Mouse (Mus musculus) ES-Bruce4 (cell line): ENCODE data around the gene Cyp4f16. TPM values are rescaled to one million over a fixed set of nuclear protein-coding genes. Genes with fewer than 3 reads are reported as not detected.
"Not testable (repeated sequence)": the region's sequence is repeated elsewhere in the genome, so short reads cannot be mapped to it uniquely, and the experiment has no call there.

ENCODE experiments used
- H3K27ac ChIP-seq: 2 replicates; pipeline ENCODE4 v1.5.1; 2012; ENCODE audit warnings: low read length, inconsistent platforms; ENCODE audit not compliant: insufficient read depth
- H3K27me3 ChIP-seq: 2 replicates; pipeline ENCODE4 v1.6.1; 2012; ENCODE audit warnings: mild to moderate bottlenecking, low read length, inconsistent platforms; ENCODE audit not compliant: control insufficient read depth, poor library complexity, insufficient read depth, severe bottlenecking
- H3K36me3 ChIP-seq: 2 replicates; pipeline ENCODE4 v1.6.1; 2012; ENCODE audit warnings: inconsistent platforms, mild to moderate bottlenecking, low read length, moderate library complexity; ENCODE audit not compliant: control insufficient read depth, poor library complexity, insufficient read depth, severe bottlenecking
- H3K4me1 ChIP-seq: one replicate; pipeline ENCODE4 v1.8.1; 2011; ENCODE audit warnings: low read length; ENCODE audit not compliant: control insufficient read depth, insufficient read depth
- H3K4me3 ChIP-seq: 2 replicates; pipeline ENCODE4 v1.5.1; 2011; ENCODE audit warnings: low read depth, mild to moderate bottlenecking, low read length
- H3K9ac ChIP-seq: 2 replicates; pipeline ENCODE4 v1.6.1; 2012; ENCODE audit warnings: low read depth, mild to moderate bottlenecking, inconsistent platforms; ENCODE audit not compliant: poor library complexity, severe bottlenecking
- H3K9me3 ChIP-seq: replicated peaks from 2 replicates; pipeline ENCODE4 v1.6.1; 2012; ENCODE audit warnings: mild to moderate bottlenecking, low read length, inconsistent platforms; ENCODE audit not compliant: control insufficient read depth, poor library complexity, insufficient read depth, severe bottlenecking
- CTCF ChIP-seq: IDR thresholded peaks from one replicate; pipeline ENCODE4 v1.8.1; 2011; ENCODE audit warnings: low read depth, low read length
- EP300 ChIP-seq: IDR thresholded peaks from 2 replicates; pipeline ENCODE4 v1.6.1; 2011; ENCODE audit warnings: low read depth, low read length; ENCODE audit not compliant: insufficient read depth
- POLR2A ChIP-seq: IDR thresholded peaks from one replicate; pipeline ENCODE4 v1.8.1; 2011; ENCODE audit warnings: low read length; ENCODE audit not compliant: insufficient read depth
- polyA plus RNA-seq: library from polyadenylated mRNA; stranded (reverse); fragments of >200 nt; gene quantifications from 2 replicates; pipeline ENCODE4 v1.2.4, GENCODE M21; 2011; ENCODE audit warnings: low read depth; ENCODE audit not compliant: missing spikeins, insufficient read depth, insufficient read length

The Cyp4f16 gene
- polyA plus RNA-seq, 1 experiment = 17.2 TPM

- H3K36me3 ChIP-seq = no peaks in the 10 kb centered on the region; the same call in 1 of the 2 replicates
Measured at GRCm38 (mm10) chr17:32523895-32524294, 12.5 kb upstream of the Cyp4f16 start.

GRCm38 (mm10) chr17:32526341-32526740, 10.0 kb upstream of the Cyp4f16 start:
- H3K9ac ChIP-seq, H3K27ac ChIP-seq, H3K27me3 ChIP-seq, H3K36me3 ChIP-seq, H3K4me1 ChIP-seq, H3K4me3 ChIP-seq, H3K9me3 ChIP-seq: not testable (repeated sequence)

More at GRCm38 (mm10) chr17:32523895-32524294, 12.5 kb upstream of the Cyp4f16 start:
- TF ChIP-seq POLR2A = no peak
- no peak for TF ChIP-seq CTCF
- no peak for TF ChIP-seq EP300
- Histone ChIP-seq H3K4me3 (no peak overlapping the region), H3K9ac (no peak overlapping the region), H3K27ac (no peak overlapping the region), H3K4me1 (no peaks in the 10 kb centered on the region), H3K9me3 (no peaks in the 10 kb centered on the region), H3K27me3 (no peaks in the 10 kb centered on the region)

GRCm38 (mm10) chr17:32527748-32528147, 8.6 kb upstream of the Cyp4f16 start:
- H3K9me3 ChIP-seq = no peaks in the 10 kb centered on the region
- TF ChIP-seq POLR2A (no peak), CTCF (no peak), EP300 (no peak)
- no peak overlapping the region for H3K4me3 ChIP-seq
- H3K4me1 ChIP-seq = no peaks in the 10 kb centered on the region
- no peaks in the 10 kb centered on the region for H3K27me3 ChIP-seq
- no peaks in the 10 kb centered on the region for H3K36me3 ChIP-seq
- H3K9ac ChIP-seq = no peak overlapping the region
- no peak overlapping the region for H3K27ac ChIP-seq

DNA sequence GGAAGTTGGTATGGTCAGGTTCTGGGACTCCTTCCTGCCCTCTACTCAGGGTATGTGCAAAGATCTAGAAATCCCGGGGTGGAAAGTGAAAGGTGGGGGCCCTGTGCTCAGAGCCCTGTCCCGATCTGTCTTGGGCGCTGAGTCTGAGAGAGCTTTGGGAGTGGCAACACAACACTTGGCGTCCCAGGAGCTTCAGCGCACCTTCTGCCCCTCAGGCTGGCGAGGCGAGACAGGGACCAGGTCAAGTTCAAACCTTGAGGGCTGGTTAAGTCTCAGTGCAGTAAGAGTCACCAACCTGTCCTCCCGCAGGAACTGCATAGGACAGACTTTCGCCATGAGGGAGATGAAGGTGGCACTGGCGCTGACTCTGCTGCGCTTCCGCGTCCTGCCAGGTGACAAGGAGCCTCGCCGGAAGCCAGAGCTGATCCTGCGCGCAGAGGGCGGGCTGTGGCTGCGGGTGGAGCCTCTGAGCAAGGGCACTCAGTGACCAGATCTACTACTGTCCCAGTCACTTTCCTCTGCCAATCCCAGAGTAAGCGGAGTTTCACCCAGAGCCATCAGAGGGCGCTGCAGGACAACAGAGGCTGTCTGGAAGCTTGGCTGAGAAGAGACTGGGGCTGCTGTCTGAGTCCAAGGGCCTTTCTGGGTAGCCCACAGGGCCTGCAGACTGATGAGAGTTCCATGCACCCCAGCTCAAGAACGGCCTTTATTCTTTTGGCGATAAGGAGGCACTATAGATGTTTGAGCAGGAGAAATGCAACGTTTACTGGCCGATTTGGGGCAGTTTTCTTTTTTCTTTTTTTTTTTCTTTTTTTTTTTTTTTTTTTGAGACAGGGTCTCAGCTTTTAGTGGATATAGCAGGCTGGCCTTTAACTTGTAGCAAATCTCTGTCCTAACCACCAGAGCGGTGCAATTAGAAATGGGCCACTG, 7.7 kb upstream of the Cyp4f16 start:
- no peaks in the 10 kb centered on the region for H3K36me3 ChIP-seq
- peak overlapping the region; percentile 17; the same call in 1 of the 2 replicates for H3K9ac ChIP-seq
- TF ChIP-seq CTCF = peak; percentile 85
- no peak for TF ChIP-seq EP300
- no peak overlapping the region for H3K27ac ChIP-seq
- H3K4me1 ChIP-seq = no peaks in the 10 kb centered on the region
- H3K4me3 ChIP-seq = peak overlapping the region; percentile 38
- no peaks in the 10 kb centered on the region for H3K27me3 ChIP-seq
- H3K9me3 ChIP-seq = no peaks in the 10 kb centered on the region

DNA sequence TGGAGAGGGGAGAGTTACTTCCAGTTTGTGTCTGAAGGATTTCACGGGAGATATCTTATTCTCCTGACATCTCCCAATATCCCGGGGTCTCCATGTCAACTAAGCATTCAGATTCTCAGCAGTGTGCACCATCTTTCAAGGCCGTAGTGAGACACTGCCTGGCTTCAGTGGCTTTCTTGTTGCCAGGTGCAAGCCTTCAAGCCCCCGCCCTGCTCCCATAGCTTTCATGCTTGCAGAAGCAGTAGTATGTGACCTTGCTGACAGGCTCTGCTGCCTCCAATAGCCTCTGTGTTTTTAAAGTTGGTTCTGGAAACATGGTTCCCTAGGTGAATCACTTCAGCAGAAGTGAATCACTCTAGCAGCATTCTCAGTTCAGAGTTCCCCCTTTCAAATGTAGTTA, 4.0 kb upstream of the Cyp4f16 start:
- not testable (repeated sequence) for H3K4me3 ChIP-seq, H3K27me3 ChIP-seq, H3K9ac ChIP-seq, H3K27ac ChIP-seq, H3K9me3 ChIP-seq, H3K36me3 ChIP-seq, H3K4me1 ChIP-seq

GRCm38 (mm10) chr17:32534068-32534467, 2.3 kb upstream of the Cyp4f16 start:
- no peaks in the 10 kb centered on the region for H3K4me1 ChIP-seq
- no peak for TF ChIP-seq POLR2A
- TF ChIP-seq CTCF = no peak
- no peaks in the 10 kb centered on the region for H3K9me3 ChIP-seq
- no peaks in the 10 kb centered on the region for H3K27me3 ChIP-seq
- H3K4me3 ChIP-seq = no peak overlapping the region
- no peak overlapping the region for H3K27ac ChIP-seq
- no peaks in the 10 kb centered on the region for H3K36me3 ChIP-seq
- no peak overlapping the region for H3K9ac ChIP-seq
